Mouse (Mus musculus) thymus, adult 2 months (tissue): ENCODE results near the gene Rnf123.

ENCODE experiments used
- CTCF ChIP-seq: fragments of 200-500 bp; IDR thresholded peaks from 2 replicates; pipeline ENCODE4 v1.5.1; 2012; ENCODE audit warnings: mild to moderate bottlenecking, control low read depth, low read length, moderate library complexity, borderline replicate concordance; ENCODE audit not compliant: control insufficient read depth, poor library complexity, insufficient read depth; ENCODE audit errors: extremely low read depth
- POLR2A ChIP-seq: fragments of 200-500 bp; IDR thresholded peaks from 2 replicates; pipeline ENCODE4 v1.6.1; 2012; ENCODE audit warnings: mild to moderate bottlenecking, low read length, control low read depth, moderate library complexity; ENCODE audit not compliant: control insufficient read depth, poor library complexity, insufficient read depth; ENCODE audit errors: extremely low read depth

- no peak for TF ChIP-seq POLR2A
- no peak for TF ChIP-seq CTCF
Observed at GRCm38 (mm10) chr9:108052411-108052810, 30.7 kb downstream of the Rnf123 start.
